Mouse (Mus musculus) T-helper 1 cell (primary cell): ENCODE measurements around the gene Etaa1.
"Not testable (repeated sequence)": the region's sequence is repeated elsewhere in the genome, so short reads cannot be mapped to it uniquely, and the experiment has no call there.

Source experiments
- in situ Hi-C: fragments of 300-600 bp; cut with MboI, MseI; formaldehyde crosslinking; loops from one replicate; pipeline ENCODE4 v1.15.1; 2025; ENCODE audit warnings: high pct_unique_total_duplicates

Gene Etaa1

DNA sequence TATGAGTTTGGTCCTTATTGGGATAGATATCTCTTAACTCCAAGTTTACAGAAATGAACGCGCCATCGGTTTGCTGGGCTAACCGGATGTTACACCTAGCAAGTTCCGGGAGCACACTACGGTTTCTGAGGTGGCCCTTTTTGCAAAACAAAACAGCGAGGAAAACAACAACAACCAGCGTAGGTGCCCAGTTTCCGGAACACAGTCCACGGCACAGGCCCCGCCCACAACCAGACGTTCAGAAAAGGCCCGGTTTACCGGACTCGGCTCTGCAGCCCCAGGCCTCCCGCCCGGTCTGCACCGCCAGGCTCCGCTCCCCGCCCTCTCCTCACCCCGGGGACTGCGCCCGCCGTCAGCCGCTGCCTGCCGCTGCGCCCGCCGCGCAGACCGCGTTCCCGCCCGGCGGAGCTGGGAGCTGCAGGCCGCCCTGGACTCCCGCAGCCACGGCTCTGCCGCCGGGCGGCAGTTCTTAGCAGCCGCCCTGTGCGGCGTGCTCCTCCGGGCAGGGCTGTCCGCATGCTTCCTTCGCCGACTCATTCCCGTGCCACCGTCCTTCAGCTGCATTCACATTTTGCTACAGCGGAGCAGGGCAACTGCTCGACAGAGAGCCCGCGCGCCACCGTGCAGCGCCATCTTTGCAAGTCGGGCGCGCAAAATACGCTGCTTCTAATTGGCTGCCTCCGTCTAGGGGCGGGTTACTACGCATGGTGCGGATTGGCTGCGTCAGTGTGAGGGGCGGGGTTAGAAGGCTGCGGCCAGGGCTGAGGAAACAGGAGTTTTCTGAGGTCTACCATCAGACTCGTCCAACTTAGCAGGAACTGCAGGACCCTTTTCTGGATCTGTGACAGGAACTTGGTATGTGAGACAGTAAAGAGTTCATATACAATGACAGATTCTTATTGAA, at the start of gene Etaa1:
TSS of gene Etaa1 (minus strand) at position 645 of the 904 bp plus-strand sequence.
- in situ Hi-C loops: loop anchor here (25.0 kb wide), 2 partner anchors 1059 to 1441 kb away; partner anchors contain the start of genes Meis1 and Sec61g

DNA sequence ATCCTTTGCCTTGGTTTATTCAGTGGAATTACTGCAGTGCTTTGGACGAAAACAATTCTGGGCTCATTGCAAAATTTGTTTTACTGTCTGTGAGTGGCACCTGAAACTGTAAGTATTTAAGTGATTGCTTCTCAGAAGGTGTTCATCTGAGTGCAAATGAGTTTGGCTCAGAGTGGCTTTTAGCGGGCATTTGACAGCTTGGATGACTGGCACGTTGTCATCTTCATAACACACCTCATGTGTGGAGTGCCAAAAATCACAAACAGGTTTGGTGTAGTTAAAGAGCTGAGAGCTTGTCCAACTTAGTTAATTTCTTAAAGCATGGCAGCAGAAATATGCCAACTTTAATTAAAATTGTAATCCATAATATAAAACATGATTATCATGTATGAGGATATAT, 40.5 kb upstream of the Etaa1 start:
- in situ Hi-C loops: no loop called here

DNA sequence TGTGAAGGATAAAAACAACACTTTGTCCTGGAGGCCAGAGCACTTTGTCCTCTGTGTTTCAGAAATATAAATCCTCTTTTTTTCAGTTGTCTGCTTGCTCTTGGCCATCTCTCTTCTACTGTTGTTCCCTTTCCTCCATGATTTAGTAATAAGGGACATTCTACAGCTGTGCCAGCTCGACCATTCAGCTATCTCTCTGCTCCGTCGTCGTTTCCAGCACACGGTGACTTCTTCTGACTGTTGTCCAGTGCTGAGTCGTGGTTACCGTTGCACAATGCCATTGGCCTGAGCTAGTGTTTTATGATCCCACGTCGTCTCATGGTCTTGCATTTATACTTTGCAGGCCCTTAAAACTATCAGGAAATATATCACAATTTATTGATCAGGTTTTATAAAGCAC, 38.6 kb upstream of the Etaa1 start:
- in situ Hi-C loops: no loop called here

GRCm38 (mm10) chr11:17983331-17983730, 29.7 kb upstream of the Etaa1 start:
- in situ Hi-C loops: no loop called here

DNA sequence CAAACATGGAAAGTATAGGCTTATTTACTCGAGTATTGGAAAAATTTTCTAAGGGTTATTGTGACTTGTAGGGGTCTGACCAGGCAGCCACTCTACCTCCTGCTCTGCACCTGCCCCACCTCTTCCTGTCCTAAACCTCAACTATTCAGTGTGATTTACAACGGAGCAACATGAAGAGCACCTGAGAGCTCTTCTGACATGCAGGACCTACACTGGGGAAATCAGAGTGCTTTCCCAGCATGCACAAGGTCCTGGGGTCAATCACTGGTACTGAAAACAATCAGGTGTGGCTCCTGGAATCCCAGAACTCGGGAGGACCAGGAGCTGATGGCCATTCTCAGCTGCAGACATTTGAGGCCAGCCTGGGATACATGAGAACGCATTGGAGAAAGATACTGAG, 27.6 kb upstream of the Etaa1 start:
- in situ Hi-C loops: no loop called here

DNA sequence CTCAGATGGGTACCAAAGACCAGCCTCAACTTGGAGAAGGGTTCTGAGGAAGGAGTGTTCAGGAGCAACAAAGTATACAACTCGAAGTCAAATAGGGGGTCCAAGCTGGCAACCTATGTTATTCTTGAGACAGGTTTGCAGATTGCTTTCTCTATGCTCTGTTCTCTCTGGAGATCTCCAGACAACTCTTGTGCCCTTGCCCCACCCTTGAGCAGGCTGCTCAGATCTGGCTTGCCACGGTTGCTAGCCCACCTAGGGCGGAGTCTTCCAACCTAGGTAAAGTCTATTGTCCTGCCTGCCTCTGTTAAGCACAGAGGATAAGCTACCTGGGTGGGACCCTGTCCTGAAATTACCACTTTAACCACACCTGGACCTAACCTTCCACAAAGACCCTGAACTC, 21.9 kb upstream of the Etaa1 start:
- in situ Hi-C loops: no loop called here

- in situ Hi-C loops: loop anchor here (25.0 kb wide), 2 partner anchors 1060 to 1440 kb away; partner anchors contain the start of genes Meis1 and Sec61g
Measured at GRCm38 (mm10) chr11:17952791-17953190, 884 bp downstream of the Etaa1 start.

GRCm38 (mm10) chr11:17951336-17951735, 2.3 kb downstream of the Etaa1 start:
- in situ Hi-C loops: loop anchor here (25.0 kb wide), 2 partner anchors 1061 to 1439 kb away; partner anchors contain the start of genes Meis1 and Sec61g

DNA sequence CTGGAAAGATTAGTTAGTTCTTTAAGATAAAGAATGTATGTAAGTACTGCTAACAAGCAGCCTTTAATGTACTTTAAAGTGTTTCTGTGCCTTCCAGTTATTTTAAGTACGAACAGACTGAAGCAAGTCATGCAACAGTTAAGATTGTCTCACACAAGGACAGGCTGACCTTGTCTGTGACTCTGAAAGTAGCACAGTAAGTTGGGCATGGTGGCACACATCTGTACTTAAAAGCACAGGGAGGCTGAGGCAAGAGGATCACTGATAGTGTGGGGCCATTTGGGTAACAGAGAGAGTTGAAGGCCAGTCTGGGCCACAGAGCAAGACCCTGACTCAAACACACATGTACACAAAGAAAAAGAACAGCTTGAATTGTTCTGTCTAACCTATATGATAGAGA, 14.5 kb downstream of the Etaa1 start:
- in situ Hi-C loops: loop anchor here (25.0 kb wide), 1 partner anchor 702 kb away; no protein-coding TSS in a partner anchor

- in situ Hi-C loops: loop anchor here (25.0 kb wide), 1 partner anchor 701 kb away; no protein-coding TSS in a partner anchor
Measured at GRCm38 (mm10) chr11:17937931-17938330, 15.7 kb downstream of the Etaa1 start.

GRCm38 (mm10) chr11:17917905-17918304, 35.8 kb downstream of the Etaa1 start:
- in situ Hi-C loops: no loop called here

GRCm38 (mm10) chr11:17917101-17917500, 36.6 kb downstream of the Etaa1 start:
- in situ Hi-C loops: no loop called here

DNA sequence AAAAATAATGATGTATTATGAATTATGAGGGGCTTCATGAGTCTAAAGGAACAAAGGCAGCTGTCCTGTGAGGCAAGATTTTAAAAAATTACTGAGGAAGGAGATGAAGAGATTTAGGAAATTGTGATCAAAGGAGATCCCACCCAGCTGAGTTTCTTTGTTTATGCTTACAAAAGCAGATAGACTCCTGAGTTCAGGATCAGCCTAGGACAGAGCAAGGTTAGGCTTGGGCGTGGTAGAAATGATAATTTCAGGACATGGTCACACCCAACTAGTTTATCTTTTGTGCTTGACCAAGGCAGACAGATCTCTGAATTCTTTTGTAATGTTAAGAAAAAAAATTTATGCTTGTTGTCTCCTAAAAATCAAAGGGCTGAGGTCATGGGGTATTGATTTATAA, 37.2 kb downstream of the Etaa1 start:
- in situ Hi-C loops: no loop called here

GRCm38 (mm10) chr11:17900996-17901395, 52.7 kb downstream of the Etaa1 start:
- in situ Hi-C loops: not testable (repeated sequence)
